In genomic region chr13:72629806-72630205, GRCm38 (mm10) we compare ENCODE assay signal across 10 mouse cellular contexts. TPM values are rescaled to one million over a fixed set of nuclear protein-coding genes. Genes with fewer than 3 reads are reported as not detected.
DNase-seq lines count a peak whose midpoint lies in the region; ATAC-seq and TF ChIP-seq lines count a peak whose summit lies in the region.
"Had no signal": no experiment of that assay in that cellular context is flagged by ENCODE, and none has a peak within 500 bp of the region (broad histone marks: within the 10 kb centered on the region; RNA-seq: fewer than 3 reads in every experiment).

No protein-coding gene starts in this region.

- H3K9me3 ChIP-seq in lung, embryonic 16.5 days (ENCODE audit: control insufficient read depth, low read length), result no peaks in the 10 kb centered on the region
- no peaks in the 10 kb centered on the region for H3K9me3 ChIP-seq in forebrain, embryonic 12.5 days
- H3K9me3 ChIP-seq in limb, embryonic 14.5 days (ENCODE audit: control insufficient read depth, low read length), result no peaks in the 10 kb centered on the region

- WGBS in lung, embryonic 16.5 days, result 2% methylated on average over 13 of the region's 13 CpGs
- WGBS in forebrain, embryonic 12.5 days, result 1% methylated on average over 13 of the region's 13 CpGs
- 2% methylated on average over 13 of the region's 13 CpGs for whole genome bisulfite sequencing in limb, embryonic 14.5 days

- H3K9ac ChIP-seq in lung, embryonic 16.5 days (ENCODE audit: low read length), result peak overlapping the region; percentile 88
- 0 out of 2 replicates have a peak overlapping the region, but pooled peaks have one; percentile 62 for H3K9ac ChIP-seq in forebrain, embryonic 12.5 days
- peak overlapping the region; percentile 70; the same call in 1 of the 2 replicates for H3K9ac ChIP-seq in limb, embryonic 14.5 days (ENCODE audit: low read depth, low read length, severe bottlenecking)

- ATAC-seq in lung, embryonic 16.5 days (ENCODE audit: low read depth), result no peak
- ATAC-seq in forebrain, embryonic 12.5 days (ENCODE audit: low FRiP score), result no peak
- ATAC-seq in limb, embryonic 14.5 days (ENCODE audit: low FRiP score, low read depth), result no peak
- no peak for ATAC-seq in erythroblast, adult 5-6 weeks (replicated peaks; ENCODE audit: low FRiP score, poor library complexity, severe bottlenecking)
- ATAC-seq: activated CD4-positive, CD25-positive, alpha-beta regulatory T cell, adult 4 months had no signal

- peak overlapping the region; percentile 45 for H3K4me2 ChIP-seq in lung, embryonic 16.5 days (ENCODE audit: low read depth, low read length)
- peak overlapping the region; percentile 87 for H3K4me2 ChIP-seq in forebrain, embryonic 12.5 days
- H3K4me2 ChIP-seq in limb, embryonic 14.5 days (replicated peaks; ENCODE audit: low read depth, low read length, severe bottlenecking), result peak overlapping the region; percentile 89

- H3K4me3 ChIP-seq in lung, embryonic 16.5 days (ENCODE audit: low read length), result peak overlapping the region; percentile 73
- H3K4me3 ChIP-seq in forebrain, embryonic 12.5 days (replicated peaks), result peak overlapping the region; percentile 53
- H3K4me3 ChIP-seq in limb, embryonic 14.5 days (replicated peaks; ENCODE audit: low read length), result peak overlapping the region; percentile 62
- H3K4me3 ChIP-seq: erythroblast, embryonic 14.5 days; layer of hippocampus, adult 2 months had no signal

- no peak for DNase-seq in lung, postnatal 25 days (ENCODE audit: low spot score)
- no peak for DNase-seq in limb, embryonic 14.5 days (ENCODE audit: low spot score)
- DNase-seq in frontal cortex, postnatal 25 days (ENCODE audit: low spot score in 2 of 2), result no peak
- no peak for DNase-seq in cerebellum, adult 11-12 months

- no peaks in the 10 kb centered on the region for H3K36me3 ChIP-seq in lung, embryonic 16.5 days (ENCODE audit: control insufficient read depth, insufficient read depth, low read length)
- no peaks in the 10 kb centered on the region for H3K36me3 ChIP-seq in forebrain, embryonic 12.5 days (replicated peaks)
- 0 out of 2 replicates have a peak, but pooled peaks cover 6% of the 10 kb centered on the region for H3K36me3 ChIP-seq in limb, embryonic 14.5 days (ENCODE audit: control insufficient read depth, insufficient read depth, low read length)

- peaks cover 84% of the 10 kb centered on the region for H3K27me3 ChIP-seq in lung, embryonic 16.5 days (ENCODE audit: control insufficient read depth, insufficient read depth, low read depth, low read length)
- H3K27me3 ChIP-seq in forebrain, embryonic 12.5 days, result peaks cover 94% of the 10 kb centered on the region
- peaks cover 86% of the 10 kb centered on the region for H3K27me3 ChIP-seq in limb, embryonic 14.5 days (ENCODE audit: control insufficient read depth, insufficient read depth, low read length)

- no peaks in the 10 kb centered on the region for H3K4me1 ChIP-seq in lung, embryonic 16.5 days (replicated peaks; ENCODE audit: control insufficient read depth, insufficient read depth, low read length)
- peaks cover 51% of the 10 kb centered on the region for H3K4me1 ChIP-seq in forebrain, embryonic 12.5 days
- peaks cover 6% of the 10 kb centered on the region; the same call in 1 of the 2 replicates for H3K4me1 ChIP-seq in limb, embryonic 14.5 days (ENCODE audit: control insufficient read depth, insufficient read depth, low read length)

- no peak for TF ChIP-seq POLR2A in limb, embryonic 14.5 days (IDR thresholded peaks at IDR 0.05; ENCODE audit: borderline replicate concordance, extremely low read depth, insufficient read depth, insufficient read length)

- H3K27ac ChIP-seq in lung, embryonic 16.5 days (ENCODE audit: low read length), result 0 out of 2 replicates have a peak overlapping the region, but pooled peaks have one; percentile 1
- no peak overlapping the region for H3K27ac ChIP-seq in forebrain, embryonic 12.5 days
- no peak overlapping the region for H3K27ac ChIP-seq in limb, embryonic 14.5 days (replicated peaks; ENCODE audit: low read depth, low read length)
- H3K27ac ChIP-seq: layer of hippocampus, adult 2 months had no signal

RNA-seq across cellular contexts. Expression of gene Irx2, which starts 1.2 kb away (rescaled TPM):
- polyA plus RNA-seq in lung, embryonic 16.5 days (2015; fragmentation: Nextera tagmentation; extraction: Ambion mirVana), result 14.9 and 17.3 TPM in 2 replicates
- polyA plus RNA-seq in forebrain, embryonic 12.5 days (2016; fragmentation: Nextera tagmentation; extraction: Ambion mirVana), result 3.6 and 6.5 TPM in 2 replicates
- 56.8 and 57.1 TPM in 2 replicates for polyA plus RNA-seq in limb, embryonic 14.5 days (2012; rRNA removed)
- 27.6 and 37.0 TPM in 2 replicates for polyA plus RNA-seq in limb, embryonic 14.5 days (2014; fragmentation: Nextera tagmentation; extraction: Ambion mirVana)
- not detected in 2 replicates for total RNA-seq in erythroblast, adult 5-6 weeks (2015; ENCODE audit: low replicate concordance)
- total RNA-seq in erythroblast, adult 5-6 weeks (2017; ENCODE audit: low replicate concordance), result not detected in 2 replicates
- polyA plus RNA-seq: activated CD4-positive, CD25-positive, alpha-beta regulatory T cell, adult 4 months; erythroblast, embryonic 14.5 days had no signal
